Mouse (Mus musculus) MEL (cell line): ENCODE data around the gene Suclg2. TPM values are rescaled to one million over a fixed set of nuclear protein-coding genes. Genes with fewer than 3 reads are reported as not detected.

Experiments used
- DNase-seq: peaks from one replicate; pipeline ENCODE4 v3.0.0; 2011; ENCODE audit warnings: low read depth, low spot score
- H3K27ac ChIP-seq: 2 replicates; pipeline ENCODE4 v1.5.1; 2012; ENCODE audit warnings: low read depth, mild to moderate bottlenecking, control low read depth, low read length, moderate library complexity; ENCODE audit not compliant: control insufficient read depth
- H3K27me3 ChIP-seq, 2 experiments: fragments of 150-350 bp in 1 of 2; sonication (generic) in 1 of 2; 2 replicates each; pipeline ENCODE4 v1.6.1; 2012; ENCODE audit warnings: low read length in 2 of 2, mild to moderate bottlenecking in 2 of 2, improper control_type of control experiment in 1 of 2, moderate library complexity in 1 of 2; ENCODE audit not compliant: insufficient read depth in 2 of 2, control insufficient read depth in 1 of 2
- H3K36me3 ChIP-seq, 2 experiments: 2 replicates each; pipeline ENCODE4 v1.6.1; 2012 to 2014; ENCODE audit warnings: low read length in 2 of 2, improper control_type of control experiment in 1 of 2, inconsistent platforms in 1 of 2, mild to moderate bottlenecking in 1 of 2; ENCODE audit not compliant: insufficient read depth in 2 of 2, control insufficient read depth in 1 of 2
- H3K4me1 ChIP-seq, 2 experiments: fragments of 150-350 bp in 1 of 2; sonication (generic) in 1 of 2; 2 replicates each; pipeline ENCODE4 v1.6.1; 2012; ENCODE audit warnings: low read length in 2 of 2, improper control_type of control experiment in 1 of 2, mild to moderate bottlenecking in 1 of 2; ENCODE audit not compliant: insufficient read depth in 2 of 2, control insufficient read depth in 1 of 2
- H3K4me3 ChIP-seq, 2 experiments: fragments of 150-350 bp in 1 of 2; sonication (generic) in 1 of 2; 2 replicates each; pipeline ENCODE4 v1.5.1; 2012; ENCODE audit warnings: low read depth in 2 of 2, low read length in 2 of 2, mild to moderate bottlenecking in 2 of 2, moderate library complexity in 2 of 2, control low read depth in 1 of 2, improper control_type of control experiment in 1 of 2; ENCODE audit not compliant: control insufficient read depth in 1 of 2, insufficient read depth in 1 of 2
- H3K79me2 ChIP-seq: 2 replicates; pipeline ENCODE4 v1.6.1; 2012; ENCODE audit warnings: mild to moderate bottlenecking, low read length, moderate library complexity; ENCODE audit not compliant: control insufficient read depth, poor library complexity, insufficient read depth
- H3K9ac ChIP-seq: 2 replicates; pipeline ENCODE4 v1.6.1; 2012; ENCODE audit warnings: low read depth, mild to moderate bottlenecking, control low read depth, low read length, moderate library complexity; ENCODE audit not compliant: control insufficient read depth, poor library complexity, severe bottlenecking
- H3K9me3 ChIP-seq: fragments of 150-350 bp; sonication (generic); replicated peaks from 2 replicates; pipeline ENCODE4 v1.6.1; 2012; ENCODE audit warnings: mild to moderate bottlenecking, low read length, improper control_type of control experiment, moderate library complexity; ENCODE audit not compliant: insufficient read depth
- CHD1 ChIP-seq: IDR thresholded peaks from 2 replicates; pipeline ENCODE4 v1.6.1; 2012; ENCODE audit warnings: low read depth, mild to moderate bottlenecking, inconsistent platforms, low read length, improper control_type of control experiment
- CHD2 ChIP-seq: IDR thresholded peaks from 2 replicates; pipeline ENCODE4 v1.6.1; 2011; ENCODE audit warnings: low read length, improper control_type of control experiment
- E2F4 ChIP-seq: IDR thresholded peaks from 2 replicates; pipeline ENCODE4 v1.6.1; 2011; ENCODE audit warnings: low read depth, low read length, improper control_type of control experiment, borderline replicate concordance
- EP300 ChIP-seq, 2 experiments: IDR thresholded peaks; 2 replicates each; pipeline ENCODE4 v1.6.1; 2011; ENCODE audit warnings: improper control_type of control experiment in 2 of 2, low read length in 2 of 2, low read depth in 1 of 2, mild to moderate bottlenecking in 1 of 2
- GABPA ChIP-seq: IDR thresholded peaks from 2 replicates; pipeline ENCODE4 v1.6.1; 2012; ENCODE audit warnings: low read depth, mild to moderate bottlenecking, inconsistent platforms, low read length, improper control_type of control experiment, moderate library complexity
- MAFK ChIP-seq: IDR thresholded peaks from 2 replicates; pipeline ENCODE4 v1.6.1; 2011; ENCODE audit warnings: low read depth, mild to moderate bottlenecking, low read length, improper control_type of control experiment, borderline replicate concordance
- MAX ChIP-seq: IDR thresholded peaks from 2 replicates; pipeline ENCODE4 v1.6.1; 2011; ENCODE audit warnings: low read length, improper control_type of control experiment
- MYC ChIP-seq: IDR thresholded peaks from 2 replicates; pipeline ENCODE4 v1.6.1; 2011; ENCODE audit warnings: low read depth, mild to moderate bottlenecking, low read length, improper control_type of control experiment, moderate library complexity
- NELFE ChIP-seq: IDR thresholded peaks from 2 replicates; pipeline ENCODE4 v1.6.1; 2011; ENCODE audit warnings: low read depth, low read length, improper control_type of control experiment
- USF1 ChIP-seq: IDR thresholded peaks from 2 replicates; pipeline ENCODE4 v1.6.1; 2014; ENCODE audit warnings: low read depth, mild to moderate bottlenecking, inconsistent platforms, low read length, improper control_type of control experiment, moderate library complexity
- USF2 ChIP-seq, 2 experiments: IDR thresholded peaks; 2 replicates each; pipeline ENCODE4 v1.6.1; 2011 to 2012; ENCODE audit warnings: improper control_type of control experiment in 2 of 2, low read length in 2 of 2, borderline replicate concordance in 1 of 2, inconsistent platforms in 1 of 2, low read depth in 1 of 2, mild to moderate bottlenecking in 1 of 2; ENCODE audit not compliant: insufficient read depth in 1 of 2
- ZMIZ1 ChIP-seq: IDR thresholded peaks from 2 replicates; pipeline ENCODE4 v1.6.1; 2012; ENCODE audit warnings: low read depth, mild to moderate bottlenecking, inconsistent platforms, low read length, improper control_type of control experiment, moderate library complexity
- polyA plus RNA-seq, 2 experiments: library from polyadenylated mRNA; stranded (reverse) in 1 of 2; unstranded in 1 of 2; fragments of >175 nt in 1 of 2; fragments of >200 nt in 1 of 2; gene quantifications; 2 replicates each; pipeline versions ENCODE4 v1.2.1 to v1.2.4; 2012; ENCODE audit warnings: low replicate concordance in 2 of 2, low read depth in 1 of 2; ENCODE audit not compliant: insufficient read length in 2 of 2, insufficient read depth in 1 of 2, missing spikeins in 1 of 2
- total RNA-seq: library from RNA; depleted of rRNA; stranded (reverse); fragments of 300-350 nt; gene quantifications from 2 replicates; pipeline ENCODE4 v1.2.3, GENCODE M21; 2012

Suclg2 gene
- total and polyA plus RNA-seq, 3 experiments = 40.0 to 46.5 TPM; not detected in 1

DNA sequence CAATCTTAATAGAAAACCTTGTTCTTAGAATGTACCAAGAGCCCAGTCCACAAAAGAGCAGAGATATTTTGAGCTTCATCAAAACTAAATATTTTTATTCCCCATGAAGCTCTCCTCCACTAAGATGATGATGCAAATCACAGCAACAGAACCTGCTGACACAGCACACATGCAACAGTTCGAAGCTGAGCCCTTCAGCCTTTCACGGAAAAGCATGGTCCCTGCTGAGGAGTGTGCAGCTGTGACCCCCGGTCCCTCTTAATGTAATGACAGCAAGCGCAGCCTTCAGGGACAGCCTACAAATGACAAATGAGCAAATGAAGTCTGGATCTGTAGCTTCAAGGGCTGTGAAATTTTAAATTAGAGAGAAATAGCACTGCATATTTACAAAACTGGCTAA lies 128.1 kb downstream of the Suclg2 start:
- no peak for DNase-seq
- no peaks in the 10 kb centered on the region for H3K4me1 ChIP-seq
- no peak overlapping the region for H3K9ac ChIP-seq
- no peaks in the 10 kb centered on the region for H3K27me3 ChIP-seq
- no peak overlapping the region for H3K4me3 ChIP-seq
- H3K27ac ChIP-seq = no peak overlapping the region
- TF ChIP-seq USF2 (IDR thresholded peaks at IDR 0.05; ENCODE audit: borderline replicate concordance in 1 of 2, insufficient read depth in 1 of 2, low read depth in 1 of 2, low read length in 2 of 2) = no peak
- TF ChIP-seq E2F4 = no peak
- TF ChIP-seq NELFE = no peak
- no peak for TF ChIP-seq MYC
- no peak for TF ChIP-seq USF1
- TF ChIP-seq MAX = no peak
- TF ChIP-seq ZMIZ1 = no peak
- TF ChIP-seq EP300 (IDR thresholded peaks at IDR 0.05; ENCODE audit: low read depth in 1 of 2, low read length in 2 of 2) = no peak
- TF ChIP-seq CHD2 = no peak
- TF ChIP-seq, all 39 proteins: peak for 0
- H3K36me3 ChIP-seq = peaks cover 0 to 7% of the 10 kb centered on the region in 2 experiments; a peak in 2 of 4 replicates
- no peaks in the 10 kb centered on the region for H3K79me2 ChIP-seq
- H3K9me3 ChIP-seq = no peaks in the 10 kb centered on the region

DNA sequence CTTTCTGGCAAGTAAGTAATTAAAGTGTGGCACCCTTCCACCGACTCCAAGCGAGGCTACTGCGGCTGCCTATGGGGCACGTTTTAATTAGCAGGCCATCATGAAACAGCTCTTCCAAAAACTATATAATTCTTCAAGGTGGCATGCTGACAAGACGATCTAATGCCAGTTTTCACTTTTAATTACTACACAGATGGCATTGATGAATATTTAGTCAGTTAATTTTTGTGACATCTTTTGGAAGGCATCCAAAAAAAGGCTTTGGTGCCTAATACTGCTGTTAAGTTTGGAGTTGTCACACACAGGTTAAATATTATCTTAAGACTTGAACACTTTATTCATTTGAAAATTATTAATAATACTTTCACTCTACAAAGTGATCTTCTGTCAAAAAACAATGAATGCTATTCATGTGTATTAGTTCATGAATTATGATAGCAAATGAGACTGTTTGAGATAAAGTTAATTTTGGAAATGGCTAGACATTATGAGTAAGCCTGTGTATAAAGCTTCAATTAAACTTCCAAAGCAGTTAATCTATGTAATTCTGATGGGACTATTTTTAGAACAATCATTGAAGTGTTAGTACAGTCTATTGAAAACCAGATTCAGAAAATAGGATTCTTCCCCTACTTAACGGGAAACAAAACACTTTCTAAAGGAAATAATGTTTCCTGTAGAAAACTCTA lies 131.3 kb downstream of the Suclg2 start:
- Histone ChIP-seq H3K9me3 (no peaks in the 10 kb centered on the region), H3K9ac (no peak overlapping the region), H3K79me2 (no peaks in the 10 kb centered on the region), H3K27ac (no peak overlapping the region), H3K4me3 (no peak overlapping the region), H3K27me3 (no peaks in the 10 kb centered on the region), H3K36me3 (peaks cover 0 to 11% of the 10 kb centered on the region in 2 experiments; a peak in 2 of 4 replicates), H3K4me1 (no peaks in the 10 kb centered on the region)
- DNase-seq = no peak
- TF ChIP-seq CHD1 (no peak), USF1 (no peak), CHD2 (no peak), GABPA (no peak)

DNA sequence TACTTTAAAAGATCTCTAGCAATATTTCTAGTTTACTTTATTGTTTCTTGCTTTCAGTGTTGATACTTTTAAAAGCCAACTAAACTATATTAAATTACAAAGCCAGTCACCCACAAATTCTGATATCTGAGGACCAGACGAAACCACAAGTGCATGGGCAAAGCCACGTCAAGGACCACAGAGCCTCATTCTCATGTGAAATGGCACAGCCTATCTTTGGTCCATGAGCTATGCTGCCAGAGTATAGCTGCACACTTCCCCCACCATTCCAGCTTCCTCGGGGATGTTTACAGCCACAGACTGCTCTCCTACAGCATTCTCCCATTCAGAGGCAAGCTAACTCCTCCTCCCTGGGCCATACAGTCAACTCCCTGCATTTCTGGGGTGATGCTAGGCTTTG lies 136.7 kb downstream of the Suclg2 start:
- H3K9ac ChIP-seq = no peak overlapping the region
- H3K27ac ChIP-seq = no peak overlapping the region
- H3K79me2 ChIP-seq = no peaks in the 10 kb centered on the region
- no peaks in the 10 kb centered on the region for H3K27me3 ChIP-seq
- H3K9me3 ChIP-seq = no peaks in the 10 kb centered on the region
- DNase-seq = peak; percentile 16
- no peak overlapping the region for H3K4me3 ChIP-seq
- no peaks in the 10 kb centered on the region for H3K4me1 ChIP-seq
- TF ChIP-seq EP300 (IDR thresholded peaks at IDR 0.05; ENCODE audit: low read depth in 1 of 2, low read length in 2 of 2) (peak in 1 of 2 experiments; percentile 28; a peak in 1 of 4 replicates), MAFK (no peak)
- TF ChIP-seq, all 39 proteins: peak for 1
- peaks cover 0 to 4% of the 10 kb centered on the region in 2 experiments; a peak in 1 of 4 replicates for H3K36me3 ChIP-seq
